ENCODE assay signal across 13 mouse cellular contexts in the genomic region with DNA sequence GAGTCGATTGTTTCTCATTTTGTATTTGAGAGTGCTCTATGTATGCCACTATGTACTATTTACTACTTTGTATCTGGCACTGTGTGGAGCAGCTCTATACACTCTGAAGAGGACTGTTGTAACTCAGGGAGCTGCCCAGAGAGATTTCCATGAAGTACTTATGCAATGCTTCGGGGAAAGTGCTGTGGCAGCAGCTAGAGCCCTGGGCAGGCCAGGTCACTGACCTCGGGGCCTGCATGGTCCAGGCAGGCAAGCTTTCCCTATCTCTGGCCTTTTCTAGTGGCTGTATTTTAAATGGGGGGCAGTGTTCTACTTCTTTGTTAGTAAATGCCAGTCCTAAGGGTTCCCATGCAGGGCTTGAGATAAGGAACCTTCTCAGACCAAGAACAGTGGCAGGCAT.
DNase-seq lines count a peak whose midpoint lies in the region; ATAC-seq and TF ChIP-seq lines count a peak whose summit lies in the region.
"Had no signal": no experiment of that assay in that cellular context is flagged by ENCODE, and none has a peak within 500 bp of the region (broad histone marks: within the 10 kb centered on the region; RNA-seq: fewer than 3 reads in every experiment).

No protein-coding gene starts in this region.

- no peaks in the 10 kb centered on the region for H3K27me3 ChIP-seq in liver, adult 2 months (ENCODE audit: control insufficient read depth, insufficient read depth, low read length)
- no peaks in the 10 kb centered on the region for H3K27me3 ChIP-seq in liver, embryonic 11.5 days (replicated peaks; ENCODE audit: control insufficient read depth, insufficient read depth, low read length)
- no peaks in the 10 kb centered on the region for H3K27me3 ChIP-seq in limb, embryonic 15.5 days
- no peaks in the 10 kb centered on the region for H3K27me3 ChIP-seq in stomach, embryonic 16.5 days (ENCODE audit: control insufficient read depth, insufficient read depth, low read length)
- H3K27me3 ChIP-seq: forebrain, embryonic 15.5 days; hindbrain, embryonic 15.5 days had no signal

- H3K36me3 ChIP-seq in liver, adult 2 months (ENCODE audit: control insufficient read depth, insufficient read depth, low read length) = no peaks in the 10 kb centered on the region
- no peaks in the 10 kb centered on the region for H3K36me3 ChIP-seq in liver, embryonic 11.5 days (ENCODE audit: control insufficient read depth, insufficient read depth, low read length)
- H3K36me3 ChIP-seq in limb, embryonic 15.5 days = no peaks in the 10 kb centered on the region
- no peaks in the 10 kb centered on the region for H3K36me3 ChIP-seq in stomach, embryonic 16.5 days (ENCODE audit: control insufficient read depth, insufficient read depth, low read length)
- H3K36me3 ChIP-seq: forebrain, embryonic 15.5 days; hindbrain, embryonic 15.5 days had no signal

- H3K4me2 ChIP-seq in liver, embryonic 11.5 days = no peak overlapping the region
- H3K4me2 ChIP-seq in limb, embryonic 15.5 days = 0 out of 2 replicates have a peak overlapping the region, but pooled peaks have one; percentile 19
- peak overlapping the region; percentile 43; the same call in 1 of the 2 replicates for H3K4me2 ChIP-seq in stomach, embryonic 16.5 days (ENCODE audit: low read depth, low read length)
- H3K4me2 ChIP-seq: forebrain, embryonic 15.5 days; heart, embryonic 11.5 days; hindbrain, embryonic 15.5 days had no signal

- no peak for TF ChIP-seq POLR2A in liver, adult 2 months (IDR thresholded peaks at IDR 0.05; ENCODE audit: extremely low read depth, insufficient read depth, low read length)

- DNase-seq in gastrocnemius, adult 18-20 months (ENCODE audit: low spot score) = peak; percentile 27
- no peak for DNase-seq in gastrocnemius, postnatal 14 days
- DNase-seq in liver, adult 2 months (ENCODE audit: extremely low read depth, low read depth, low spot score) = peak; percentile 89
- no peak for DNase-seq in liver, embryonic 11.5 days (ENCODE audit: low spot score)
- DNase-seq in left cerebral cortex, adult 8-10 months (ENCODE audit: low spot score in 2 of 2) = no peak
- DNase-seq in frontal cortex, postnatal 14 days (ENCODE audit: low spot score in 2 of 2) = no peak
- DNase-seq: cerebellum, adult 9-10 months had no signal

- no peaks in the 10 kb centered on the region for H3K79me2 ChIP-seq in liver, adult 2 months (ENCODE audit: control insufficient read depth, insufficient read depth, low read length)

- no peak overlapping the region for H3K9ac ChIP-seq in liver, adult 2 months (ENCODE audit: low read depth, low read length)
- H3K9ac ChIP-seq in liver, embryonic 11.5 days (ENCODE audit: low read depth, low read length) = no peak overlapping the region
- H3K9ac ChIP-seq in limb, embryonic 15.5 days = no peak overlapping the region
- H3K9ac ChIP-seq in stomach, embryonic 16.5 days (ENCODE audit: low read length) = peak overlapping the region; percentile 61; the same call in 1 of the 2 replicates
- H3K9ac ChIP-seq: forebrain, embryonic 15.5 days; hindbrain, embryonic 15.5 days had no signal

- no peak overlapping the region for H3K4me3 ChIP-seq in liver, adult 2 months (ENCODE audit: insufficient read depth, low read depth, low read length)
- no peak overlapping the region for H3K4me3 ChIP-seq in liver, embryonic 11.5 days (ENCODE audit: low read depth, low read length)
- H3K4me3 ChIP-seq in limb, embryonic 15.5 days = peak overlapping the region; percentile 8; the same call in 1 of the 2 replicates
- peak overlapping the region; percentile 30 for H3K4me3 ChIP-seq in stomach, embryonic 16.5 days (replicated peaks; ENCODE audit: low read length)
- H3K4me3 ChIP-seq: forebrain, embryonic 15.5 days; hindbrain, embryonic 15.5 days had no signal

- H3K27ac ChIP-seq in liver, adult 2 months (replicated peaks; ENCODE audit: insufficient read depth, low read depth, low read length) = peak overlapping the region; percentile 53
- H3K27ac ChIP-seq in liver, embryonic 11.5 days (ENCODE audit: low read depth, low read length) = no peak overlapping the region
- no peak overlapping the region for H3K27ac ChIP-seq in limb, embryonic 15.5 days
- H3K27ac ChIP-seq in stomach, embryonic 16.5 days (ENCODE audit: low read length) = peak overlapping the region; percentile 42; the same call in 1 of the 2 replicates
- H3K27ac ChIP-seq: forebrain, embryonic 15.5 days; hindbrain, embryonic 15.5 days; macrophage had no signal

- intact Hi-C loops in gastrocnemius, postnatal 14 days (cut with DNase I; ENCODE audit: low total_unique reads) = no loop called here

- WGBS in liver, adult 2 months = 16% methylated on average over 3 of the region's 3 CpGs
- WGBS in liver, embryonic 11.5 days = 76% methylated on average over 3 of the region's 3 CpGs
- WGBS in limb, embryonic 15.5 days = 54% methylated on average over 3 of the region's 3 CpGs
- WGBS in stomach, embryonic 16.5 days = 64% methylated on average over 3 of the region's 3 CpGs

- no peak for ATAC-seq in liver, embryonic 11.5 days (replicated peaks; ENCODE audit: low FRiP score)
- no peak for ATAC-seq in limb, embryonic 15.5 days (ENCODE audit: insufficient number of reproducible peaks, low FRiP score, low TSS enrichment, low read depth)
- ATAC-seq in stomach, embryonic 16.5 days (ENCODE audit: insufficient read depth, low FRiP score) = no peak
- ATAC-seq: forebrain, embryonic 15.5 days had no signal

- TF ChIP-seq CTCF in liver, adult 2 months (IDR thresholded peaks at IDR 0.05; ENCODE audit: low read depth, low read length) = no peak

- H3K4me1 ChIP-seq in liver, adult 2 months (ENCODE audit: control insufficient read depth, insufficient read depth, low read length) = peaks cover 5% of the 10 kb centered on the region; the same call in 1 of the 2 replicates
- H3K4me1 ChIP-seq in liver, embryonic 11.5 days (replicated peaks; ENCODE audit: control insufficient read depth, insufficient read depth, low read length) = no peaks in the 10 kb centered on the region
- no peaks in the 10 kb centered on the region for H3K4me1 ChIP-seq in limb, embryonic 15.5 days
- H3K4me1 ChIP-seq in stomach, embryonic 16.5 days (ENCODE audit: control insufficient read depth, insufficient read depth, low read length) = no peaks in the 10 kb centered on the region
- H3K4me1 ChIP-seq: forebrain, embryonic 15.5 days; hindbrain, embryonic 15.5 days had no signal

- H3K9me3 ChIP-seq in liver, embryonic 11.5 days (ENCODE audit: control insufficient read depth, low read length) = no peaks in the 10 kb centered on the region
- H3K9me3 ChIP-seq in limb, embryonic 15.5 days = no peaks in the 10 kb centered on the region
- no peaks in the 10 kb centered on the region for H3K9me3 ChIP-seq in stomach, embryonic 16.5 days (replicated peaks; ENCODE audit: control insufficient read depth, low read length)
- H3K9me3 ChIP-seq: forebrain, embryonic 15.5 days; hindbrain, embryonic 15.5 days had no signal

Comparison
In these comparisons a context has a peak if more than half of its experiments do, and no peak if none do; other contexts are left out.
1. DNase-seq: peak in gastrocnemius, adult 18-20 months (single experiment) and liver, adult 2 months (single experiment); none in gastrocnemius, postnatal 14 days (single experiment), liver, embryonic 11.5 days (single experiment), left cerebral cortex, adult 8-10 months (0 of 2) and frontal cortex, postnatal 14 days (0 of 2).
2. H3K27ac ChIP-seq: peak in liver, adult 2 months (single experiment) and stomach, embryonic 16.5 days (single experiment); none in liver, embryonic 11.5 days (single experiment) and limb, embryonic 15.5 days (single experiment).
3. H3K4me3 ChIP-seq: peak in limb, embryonic 15.5 days (single experiment) and stomach, embryonic 16.5 days (single experiment); none in liver, adult 2 months (single experiment) and liver, embryonic 11.5 days (single experiment).